Mouse (Mus musculus) myocyte (in vitro differentiated cells): ENCODE measurements around the gene Creld1.

ENCODE experiments used
- CEBPB ChIP-seq: IDR thresholded peaks from 2 replicates; pipeline ENCODE4 v1.6.1; 2011; ENCODE audit warnings: mild to moderate bottlenecking, moderate library complexity; ENCODE audit not compliant: poor library complexity, insufficient read depth, severe bottlenecking
- E2F4 ChIP-seq: IDR thresholded peaks from one replicate; pipeline ENCODE4 v1.6.1; 2011; ENCODE audit warnings: mild to moderate bottlenecking, control low read depth, moderate library complexity; ENCODE audit not compliant: insufficient read depth
- MAX ChIP-seq: IDR thresholded peaks from one replicate; pipeline ENCODE4 v1.6.1; 2011; ENCODE audit warnings: low read depth, mild to moderate bottlenecking, control low read depth
- MYOD1 ChIP-seq, 3 experiments: IDR thresholded peaks; one replicate each; pipeline ENCODE4 v1.6.1; 2011; ENCODE audit warnings: control low read depth in 2 of 3, low read depth in 2 of 3, mild to moderate bottlenecking in 2 of 3, moderate library complexity in 1 of 3; ENCODE audit not compliant: insufficient read length in 2 of 3, control insufficient read depth in 1 of 3
- MYOG ChIP-seq, 3 experiments: IDR thresholded peaks; one replicate each; pipeline ENCODE4 v1.6.1; 2011; ENCODE audit warnings: control low read depth in 2 of 3, low read depth in 2 of 3, mild to moderate bottlenecking in 2 of 3; ENCODE audit not compliant: insufficient read length in 2 of 3, control insufficient read depth in 1 of 3, insufficient read depth in 1 of 3
- POLR2A ChIP-seq: IDR thresholded peaks from one replicate; pipeline ENCODE4 v1.6.1; 2011; ENCODE audit warnings: low read depth, mild to moderate bottlenecking, control low read depth, moderate library complexity; ENCODE audit not compliant: insufficient read length
- POLR2AphosphoS2 ChIP-seq: IDR thresholded peaks from one replicate; pipeline ENCODE4 v1.6.1; 2011; ENCODE audit warnings: low read depth, control low read depth; ENCODE audit not compliant: insufficient read length
- REST ChIP-seq: IDR thresholded peaks from one replicate; pipeline ENCODE4 v1.6.1; 2011; ENCODE audit warnings: mild to moderate bottlenecking, control low read depth, moderate library complexity; ENCODE audit not compliant: insufficient read depth, insufficient read length
- SRF ChIP-seq: IDR thresholded peaks from one replicate; pipeline ENCODE4 v1.6.1; 2011; ENCODE audit warnings: low read depth; ENCODE audit not compliant: control insufficient read depth, insufficient read length
- TCF12 ChIP-seq: IDR thresholded peaks from one replicate; pipeline ENCODE4 v1.6.1; 2011; ENCODE audit warnings: mild to moderate bottlenecking, control low read depth; ENCODE audit not compliant: poor library complexity, insufficient read depth, severe bottlenecking
- USF1 ChIP-seq: IDR thresholded peaks from one replicate; pipeline ENCODE4 v1.6.1; 2011; ENCODE audit warnings: low read depth, mild to moderate bottlenecking, control low read depth, moderate library complexity

DNA sequence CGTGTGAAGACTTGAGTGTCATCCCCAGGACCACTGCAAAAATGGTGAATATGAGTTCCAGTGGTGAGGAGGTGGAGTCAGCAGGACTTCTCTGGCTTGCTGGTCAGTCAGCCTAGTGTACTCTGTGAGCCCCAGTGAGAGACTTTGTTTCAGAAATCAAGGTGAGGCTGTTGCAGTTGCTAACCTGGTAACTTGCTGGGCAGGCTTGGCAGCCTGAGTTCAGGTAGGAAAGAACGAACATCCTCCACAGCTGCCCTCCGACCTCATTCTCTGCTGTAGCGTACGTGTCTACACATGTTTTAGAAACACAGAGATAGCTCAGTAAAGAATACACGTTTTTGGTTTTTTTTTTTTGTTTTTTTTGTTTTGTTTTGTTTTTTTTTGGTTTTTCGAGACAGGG lies 51.8 kb downstream of the Creld1 start:
- TF ChIP-seq USF1, result no peak
- no peak for TF ChIP-seq POLR2A
- no peak for TF ChIP-seq POLR2AphosphoS2
- no peak for TF ChIP-seq MAX
- no peak for TF ChIP-seq REST
- TF ChIP-seq CEBPB, result no peak
- no peak for TF ChIP-seq MYOG (IDR thresholded peaks at IDR 0.05; ENCODE audit: control insufficient read depth in 1 of 3, insufficient read depth in 1 of 3, insufficient read length in 2 of 3, low read depth in 2 of 3)
- TF ChIP-seq SRF, result no peak
- TF ChIP-seq MYOD1 (IDR thresholded peaks at IDR 0.05; ENCODE audit: control insufficient read depth in 1 of 3, insufficient read length in 2 of 3, low read depth in 2 of 3), result no peak
- TF ChIP-seq E2F4, result no peak
- TF ChIP-seq TCF12, result no peak
